Mouse (Mus musculus) spleen, adult 10 weeks (tissue): ENCODE measurements around the gene Fastkd1. TPM values are rescaled to one million over a fixed set of nuclear protein-coding genes. Genes with fewer than 3 reads are reported as not detected.

Source experiments
- polyA plus RNA-seq: library from polyadenylated mRNA; stranded (reverse); fragments of 350-450 nt; fragmentation: Illumina TruSeq; extraction: RNeasy Lipid Tissue Mini Kit (QIAGEN cat#74804); gene quantifications from one replicate; pipeline ENCODE4 v1.2.3, GENCODE M21; 2015; ENCODE audit warnings: low replicate concordance; ENCODE audit not compliant: insufficient read depth

Fastkd1 gene
- polyA plus RNA-seq, result 20.8 TPM

GRCm38 (mm10) chr2:69712981-69713625 is at the start of gene Fastkd1:
Gene Fastkd1 (minus strand): TSS chr2:69713516.

GRCm38 (mm10) chr2:69722273-69722649 is 8.9 kb upstream of the Fastkd1 start, which contains the start of gene Ppig:
Gene Ppig (plus strand): TSS chr2:69722545.

GRCm38 (mm10) chr2:69669853-69670252 is 43.5 kb downstream of the Fastkd1 start, which contains the start of gene Klhl41:
Gene Klhl41 (plus strand): TSS chr2:69670120.

GRCm38 (mm10) chr2:69646726-69647490 is 66.4 kb downstream of the Fastkd1 start, which contains the start of gene Bbs5:
Gene Bbs5 (plus strand): TSS chr2:69647171.

Other genes starting within 250 kb of the Fastkd1 start
- gene Lrp2, start 127.5 kb downstream of the Fastkd1 start, polyA plus RNA-seq, result 0.10 TPM
- 5.7 TPM for gene Bbs5, start 66.3 kb downstream of the Fastkd1 start, polyA plus RNA-seq
- 0.15 TPM for gene Klhl41, start 43.4 kb downstream of the Fastkd1 start, polyA plus RNA-seq
- 115 TPM for gene Ppig, start 9.0 kb upstream of the Fastkd1 start, polyA plus RNA-seq
- gene Ccdc173, start 76.1 kb upstream of the Fastkd1 start, polyA plus RNA-seq, result 3.5 TPM
- gene Phospho2, start 76.1 kb upstream of the Fastkd1 start, polyA plus RNA-seq, result 27.2 TPM
- 9.3 TPM for gene Klhl23, start 108.4 kb upstream of the Fastkd1 start, polyA plus RNA-seq
- gene Ssb, start 148.0 kb upstream of the Fastkd1 start, polyA plus RNA-seq, result 361 TPM
- gene Mettl5, start 172.1 kb upstream of the Fastkd1 start, polyA plus RNA-seq, result 37.1 TPM
- 42.8 TPM for gene Ubr3, start 183.7 kb upstream of the Fastkd1 start, polyA plus RNA-seq